Mouse (Mus musculus): ENCODE measurements around the gene Ces3b.
"Not testable (repeated sequence)": the region's sequence is repeated elsewhere in the genome, so short reads cannot be mapped to it uniquely, and the experiment has no call there.

Ces3b gene

GRCm38 (mm10) chr8:105083449-105084050 lies at the start of gene Ces3b:
Ces3b (plus strand) TSS chr8:105083753.
- DNase-seq (ENCODE audit: low spot score), result no peak

- DNase-seq (ENCODE audit: low spot score), result no peak
These were observed 40.0 kb upstream of the Ces3b start for GRCm38 (mm10) chr8:105043510-105043909.

GRCm38 (mm10) chr8:105045824-105046401 lies 37.6 kb upstream of the Ces3b start:
- DNase-seq (ENCODE audit: low spot score), result no peak

GRCm38 (mm10) chr8:105048371-105048854 lies 35.1 kb upstream of the Ces3b start, which contains the start of gene Ces3a:
Ces3a (plus strand) TSS chr8:105048601.
- DNase-seq (ENCODE audit: low spot score), result no peak

- no peak for DNase-seq (ENCODE audit: low spot score)
These were observed 27.3 kb upstream of the Ces3b start for GRCm38 (mm10) chr8:105056211-105056610.

- DNase-seq (ENCODE audit: low spot score), result no peak
These were observed 23.5 kb upstream of the Ces3b start for GRCm38 (mm10) chr8:105060056-105060455.

GRCm38 (mm10) chr8:105066761-105067160 lies 16.8 kb upstream of the Ces3b start:
- DNase-seq (ENCODE audit: low spot score), result peak; percentile 34

GRCm38 (mm10) chr8:105067905-105068304 lies 15.6 kb upstream of the Ces3b start:
- not testable (repeated sequence) for DNase-seq (ENCODE audit: low spot score)

- DNase-seq (ENCODE audit: low spot score), result no peak
These were observed 14.6 kb upstream of the Ces3b start for GRCm38 (mm10) chr8:105068971-105069370.

- no peak for DNase-seq (ENCODE audit: low spot score)
These were observed 7.0 kb upstream of the Ces3b start for GRCm38 (mm10) chr8:105076601-105077000.

- DNase-seq (ENCODE audit: low spot score), result no peak
These were observed 6.5 kb upstream of the Ces3b start for GRCm38 (mm10) chr8:105077071-105077470.

- DNase-seq (ENCODE audit: low spot score), result no peak
These were observed 5.0 kb upstream of the Ces3b start for GRCm38 (mm10) chr8:105078591-105078990.

- no peak for DNase-seq (ENCODE audit: low spot score)
These were observed 2.7 kb upstream of the Ces3b start for GRCm38 (mm10) chr8:105080814-105081336.

- DNase-seq (ENCODE audit: low spot score), result not testable (repeated sequence)
These were observed 4.6 kb downstream of the Ces3b start for GRCm38 (mm10) chr8:105088166-105088565.

- DNase-seq (ENCODE audit: low spot score), result no peak
These were observed 5.0 kb downstream of the Ces3b start for GRCm38 (mm10) chr8:105088581-105088980.

- no peak for DNase-seq (ENCODE audit: low spot score)
These were observed 10.4 kb downstream of the Ces3b start for GRCm38 (mm10) chr8:105093992-105094391.

GRCm38 (mm10) chr8:105102101-105102785 lies 18.7 kb downstream of the Ces3b start:
- not testable (repeated sequence) for DNase-seq (ENCODE audit: low spot score)

- DNase-seq (ENCODE audit: low spot score), result not testable (repeated sequence)
These were observed 20.1 kb downstream of the Ces3b start for GRCm38 (mm10) chr8:105103701-105104100.

- DNase-seq (ENCODE audit: low spot score), result no peak
These were observed 20.7 kb downstream of the Ces3b start for GRCm38 (mm10) chr8:105104220-105104619.

GRCm38 (mm10) chr8:105129864-105130263 lies 46.3 kb downstream of the Ces3b start:
- no peak for DNase-seq (ENCODE audit: low spot score)

GRCm38 (mm10) chr8:105131509-105131908 lies 48.0 kb downstream of the Ces3b start, which contains the start of gene Ces4a:
Ces4a (plus strand) TSS chr8:105131800.
- no peak for DNase-seq (ENCODE audit: low spot score)

GRCm38 (mm10) chr8:105138423-105138822 lies 54.9 kb downstream of the Ces3b start:
- peak; percentile 34 for DNase-seq (ENCODE audit: low spot score)

GRCm38 (mm10) chr8:105142395-105142794 lies 58.8 kb downstream of the Ces3b start:
- DNase-seq (ENCODE audit: low spot score), result no peak
